Mouse (Mus musculus): ENCODE results near the gene Jsrp1.

DNA sequence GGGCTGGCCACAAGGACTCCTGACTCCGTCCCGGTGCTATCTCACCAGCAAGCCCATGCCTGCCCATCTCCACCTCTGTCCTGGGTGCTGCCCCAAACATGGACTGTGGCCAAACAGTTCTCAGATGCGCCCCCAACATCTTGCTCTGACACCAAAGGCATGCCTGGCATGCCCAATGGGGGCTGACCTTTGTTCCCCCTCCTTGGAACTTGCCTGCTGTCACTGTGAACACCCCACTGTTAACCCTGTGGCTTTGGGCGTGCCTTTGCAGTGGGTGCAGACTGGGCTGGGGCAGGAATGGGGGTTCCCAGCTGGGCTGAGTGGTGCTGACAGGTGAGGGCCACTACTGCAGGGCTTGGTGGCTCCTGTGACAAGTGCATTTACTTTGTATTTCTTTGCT, 19.5 kb downstream of the Jsrp1 start:
- TF ChIP-seq CTCF (IDR thresholded peaks at IDR 0.05; ENCODE audit: borderline replicate concordance, insufficient read depth, low read length) (no peak), POLR2A (IDR thresholded peaks at IDR 0.05; ENCODE audit: low read depth, low read length) (no peak)
